Mouse (Mus musculus) induced T-regulatory cell, adult 2 months (primary cell): ENCODE data around the gene Pigl.
A peak's percentile ranks its signal among the peaks of the same experiment; 100 is the strongest.
"Not testable (repeated sequence)": the region's sequence is repeated elsewhere in the genome, so short reads cannot be mapped to it uniquely, and the experiment has no call there.

ENCODE experiments used
- DNase-seq: peaks from one replicate; pipeline ENCODE4 v3.0.0-alpha.2; 2012; ENCODE audit warnings: low read depth

Pigl gene

DNA sequence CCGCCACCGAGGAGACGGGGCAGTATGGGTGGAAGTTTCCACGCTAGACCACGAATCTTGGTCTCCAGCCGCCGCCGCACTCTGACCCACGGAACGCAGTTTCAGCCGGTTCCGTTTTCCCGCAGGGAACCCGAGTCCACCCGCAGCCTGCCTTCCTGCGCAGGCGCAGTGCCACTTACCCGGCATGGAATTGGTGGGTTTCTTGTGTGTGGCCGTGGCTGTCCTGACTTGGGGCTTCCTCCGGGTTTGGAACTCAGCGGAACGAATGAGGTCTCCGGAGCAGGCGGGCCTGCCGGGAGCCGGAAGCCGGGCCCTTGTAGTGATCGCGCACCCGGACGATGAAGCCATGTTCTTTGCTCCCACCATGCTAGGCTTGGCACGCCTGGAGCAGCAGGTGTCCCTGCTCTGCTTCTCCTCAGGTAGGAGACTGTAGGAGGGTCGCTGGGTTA, at the start of gene Pigl, which contains the start of gene Ncor1:
Pigl (plus strand) TSS at position 185 of the 449 bp plus-strand sequence.
Ncor1 (minus strand) TSS at position 266 of the 449 bp plus-strand sequence.
- peak; percentile 87 for DNase-seq

DNA sequence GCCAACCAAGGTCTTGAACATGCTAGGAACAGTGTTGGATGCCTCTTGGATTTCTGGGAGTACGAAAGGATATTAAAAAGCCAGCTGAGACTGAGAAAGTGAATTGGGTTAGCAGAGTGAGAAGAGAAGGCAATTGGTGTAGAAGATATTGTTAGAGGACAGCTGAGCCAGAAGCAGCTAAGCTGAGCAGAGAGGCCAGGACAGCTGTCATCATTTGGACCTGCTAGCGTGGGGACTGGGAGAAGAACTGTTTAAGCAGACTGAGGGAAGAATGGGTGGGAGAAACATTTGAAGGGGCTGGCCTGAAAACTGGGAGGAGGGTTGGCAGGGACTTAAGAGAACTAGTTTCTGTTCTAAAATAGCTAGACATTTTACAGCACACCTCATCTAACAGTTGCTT, 49.4 kb upstream of the Pigl start:
- no peak for DNase-seq

DNA sequence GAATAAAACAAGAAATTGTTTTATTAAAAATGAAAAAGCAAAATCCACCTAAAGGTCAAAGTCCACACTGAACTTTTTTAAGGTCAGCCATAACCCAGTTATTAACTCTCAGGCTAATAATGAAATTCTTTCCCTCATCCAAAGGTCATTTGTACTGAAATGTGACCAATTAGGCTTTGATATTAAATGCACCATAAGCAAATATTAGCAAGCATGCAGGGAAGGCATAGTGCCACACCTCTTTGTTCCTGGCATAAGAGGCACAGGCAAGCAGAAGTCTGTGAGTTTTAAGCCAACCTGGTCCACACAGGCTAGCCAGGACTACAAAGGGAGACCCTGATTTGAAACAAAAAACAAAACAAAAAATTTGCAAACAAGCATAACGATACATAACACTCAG, 48.6 kb upstream of the Pigl start:
- DNase-seq, result no peak

GRCm38 (mm10) chr11:62415026-62415425, 43.2 kb upstream of the Pigl start:
- DNase-seq, result no peak

- DNase-seq, result peak; percentile 34
Observed at GRCm38 (mm10) chr11:62424525-62424924, 33.7 kb upstream of the Pigl start.

- no peak for DNase-seq
Observed at GRCm38 (mm10) chr11:62426266-62426665, 32.0 kb upstream of the Pigl start.

GRCm38 (mm10) chr11:62427105-62427504, 31.2 kb upstream of the Pigl start:
- DNase-seq, result peak; percentile 62

GRCm38 (mm10) chr11:62432211-62432610, 26.0 kb upstream of the Pigl start:
- DNase-seq, result no peak

DNA sequence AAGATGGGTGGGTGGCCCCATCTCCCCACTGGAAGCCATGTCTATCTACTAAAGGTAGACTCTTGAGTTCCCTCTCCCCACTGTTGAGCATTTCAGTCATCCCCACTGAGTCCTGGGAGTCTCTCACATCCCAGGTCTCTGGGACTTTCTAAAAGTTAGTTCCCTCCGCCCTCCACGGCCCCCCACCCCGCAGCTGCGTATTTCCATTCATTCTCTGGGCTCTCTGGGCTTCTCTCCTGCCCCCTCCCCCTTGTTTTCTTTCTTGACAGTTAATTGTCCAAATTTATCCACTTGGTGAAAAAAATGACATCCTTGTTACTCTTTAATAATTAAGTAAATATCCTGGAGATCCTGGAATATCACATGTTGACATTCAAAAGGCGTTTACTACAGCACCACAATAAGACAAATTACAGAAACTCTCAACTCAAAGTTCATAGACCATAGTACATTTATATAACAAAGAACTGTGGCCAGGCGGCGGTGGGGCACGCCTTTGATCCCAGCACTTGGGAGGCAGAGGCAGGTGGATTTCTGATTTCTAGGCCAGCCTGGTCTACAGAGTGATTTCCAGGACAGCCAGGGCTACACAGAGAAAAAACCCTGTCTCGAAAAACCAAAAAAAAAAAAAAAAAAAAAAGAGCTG, 17.5 kb upstream of the Pigl start:
- no peak for DNase-seq

DNA sequence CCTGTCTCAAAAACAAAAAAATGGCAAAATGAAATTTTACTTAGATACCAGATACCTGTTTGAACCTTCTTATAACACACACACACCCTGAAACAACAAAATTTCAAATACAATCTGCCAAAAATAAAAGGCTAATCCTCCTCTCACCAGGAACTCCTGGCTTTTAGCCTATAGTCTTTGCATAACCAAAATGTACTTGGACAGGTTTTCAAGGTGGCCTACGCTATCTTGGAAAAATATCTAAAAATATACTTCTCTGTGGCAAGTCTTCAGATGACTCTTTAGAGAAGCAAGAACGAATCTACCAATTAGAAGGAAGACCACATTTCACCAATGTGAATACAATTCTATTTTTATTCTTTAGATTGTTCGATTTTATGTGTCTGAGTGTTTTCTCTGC, 12.5 kb upstream of the Pigl start:
- DNase-seq, result no peak

DNA sequence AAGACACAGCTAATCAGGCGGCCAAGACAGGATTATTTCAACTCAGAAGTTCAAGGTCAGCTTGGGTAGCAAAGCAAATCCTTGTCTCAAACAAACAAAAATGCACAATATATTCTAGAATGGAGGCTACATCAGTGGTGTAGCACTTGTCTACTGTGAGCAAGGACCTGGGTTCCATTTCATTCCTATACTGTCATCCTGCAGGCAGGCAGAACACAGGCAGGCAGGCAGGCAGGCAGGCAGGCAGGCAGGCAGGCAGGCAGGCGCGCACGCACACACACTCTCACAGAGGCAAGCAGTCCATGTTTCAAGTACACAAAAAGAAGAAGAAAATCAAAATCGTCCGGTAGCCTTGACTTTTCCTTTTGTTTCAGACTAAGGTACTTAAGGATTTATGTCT, 9.3 kb upstream of the Pigl start:
- DNase-seq, result no peak

DNA sequence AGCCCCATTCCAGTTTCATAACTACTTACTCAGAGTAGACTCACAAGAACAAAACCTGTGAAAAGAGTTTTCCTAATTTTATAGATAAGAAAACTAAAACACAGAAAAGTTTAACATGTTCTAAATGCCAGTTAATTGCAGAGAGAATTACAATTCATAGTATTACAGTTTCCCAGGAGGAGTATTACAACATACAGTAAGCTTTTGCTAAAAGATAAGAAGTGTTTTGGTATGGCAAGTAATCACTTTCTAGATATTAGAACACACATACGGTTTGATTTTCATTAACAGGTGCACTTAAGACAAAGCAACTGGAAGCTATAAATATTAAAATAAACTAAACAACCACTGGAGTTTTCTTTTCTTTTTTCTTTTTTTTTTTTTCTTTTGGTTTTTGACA, 3.1 kb upstream of the Pigl start:
- no peak for DNase-seq

DNA sequence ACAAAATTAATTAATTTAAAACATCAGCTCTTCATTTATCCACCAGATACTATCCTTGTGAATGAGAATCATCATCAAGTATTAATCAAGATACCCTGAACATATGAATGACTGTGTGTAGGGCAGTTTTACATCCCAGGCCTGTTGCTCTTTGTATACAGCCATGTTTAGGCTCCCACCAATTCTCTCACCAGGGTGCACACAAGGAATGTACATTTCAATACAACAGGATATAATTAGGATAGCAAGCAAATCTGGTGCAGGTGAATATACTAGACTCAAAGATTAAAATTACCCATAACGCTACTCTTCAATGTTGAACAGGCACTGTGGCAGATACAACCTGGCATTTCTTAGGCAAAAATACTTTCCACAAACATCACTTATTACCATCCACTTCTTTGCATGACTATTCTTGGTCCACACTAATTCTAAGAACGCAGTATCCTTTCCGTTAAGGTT, 2.2 kb upstream of the Pigl start:
- DNase-seq, result no peak

- peak; percentile 73 for DNase-seq
Observed at GRCm38 (mm10) chr11:62456483-62457172, 1.6 kb upstream of the Pigl start.

GRCm38 (mm10) chr11:62457241-62457890, 894 bp upstream of the Pigl start:
- DNase-seq, result peak; percentile 95

DNA sequence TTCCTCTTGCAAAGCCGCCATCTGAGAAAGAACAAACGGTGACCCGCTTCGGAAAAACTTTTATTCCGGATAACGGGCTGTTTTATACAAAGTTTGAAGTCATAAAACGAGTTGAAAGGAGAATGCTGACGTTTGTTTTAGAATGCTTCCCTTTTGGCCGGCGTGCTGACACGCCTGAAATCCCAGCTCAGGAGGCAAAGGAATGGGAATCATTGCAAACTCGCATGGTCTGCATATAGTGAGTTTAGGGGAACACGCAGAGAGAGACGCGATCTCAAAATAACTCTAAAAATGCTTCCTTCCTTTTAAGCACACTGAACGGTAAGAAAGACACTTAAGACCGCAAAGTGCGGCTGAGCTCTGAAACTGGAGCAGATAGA, 379 bp upstream of the Pigl start:
- DNase-seq, result peak; percentile 76

DNA sequence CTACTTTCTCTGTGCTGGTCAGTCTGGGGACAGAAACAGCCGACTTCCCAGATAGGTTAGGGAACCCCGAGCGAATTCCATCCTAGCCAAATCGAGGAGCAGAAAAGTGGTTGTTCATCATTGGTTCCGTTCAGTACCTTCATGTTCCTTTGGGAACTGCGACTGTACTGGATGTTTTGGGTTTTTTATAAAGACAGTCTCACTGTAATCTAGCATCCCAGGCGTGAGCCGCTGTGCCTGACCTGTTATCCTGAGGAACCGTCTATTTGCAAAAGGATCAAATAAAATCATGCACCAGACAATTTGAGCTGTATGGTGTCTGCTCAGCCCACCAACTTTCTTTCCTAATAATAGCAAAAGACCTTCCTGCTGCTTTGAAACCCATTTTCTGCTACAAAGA, 520 bp downstream of the Pigl start:
- no peak for DNase-seq

DNA sequence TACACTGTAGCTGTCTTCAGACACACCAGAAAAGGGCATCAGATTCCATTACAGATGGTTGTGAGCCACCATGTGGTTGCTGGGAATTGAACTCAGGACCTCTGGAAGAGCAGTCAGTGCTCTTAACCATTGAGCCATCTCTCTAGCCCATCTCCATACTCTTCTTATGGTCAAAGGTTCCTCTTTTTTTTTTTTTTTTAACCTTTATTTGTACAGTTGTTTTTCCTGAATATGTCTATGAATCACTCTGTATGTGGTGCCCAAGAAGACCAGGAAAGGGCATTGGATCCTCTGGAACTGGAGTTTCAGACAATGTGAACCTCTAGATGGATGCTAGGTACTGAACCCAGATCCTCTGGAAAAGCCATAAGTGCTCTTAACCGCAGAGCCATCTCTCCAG, 4.3 kb downstream of the Pigl start:
- DNase-seq, result not testable (repeated sequence)

DNA sequence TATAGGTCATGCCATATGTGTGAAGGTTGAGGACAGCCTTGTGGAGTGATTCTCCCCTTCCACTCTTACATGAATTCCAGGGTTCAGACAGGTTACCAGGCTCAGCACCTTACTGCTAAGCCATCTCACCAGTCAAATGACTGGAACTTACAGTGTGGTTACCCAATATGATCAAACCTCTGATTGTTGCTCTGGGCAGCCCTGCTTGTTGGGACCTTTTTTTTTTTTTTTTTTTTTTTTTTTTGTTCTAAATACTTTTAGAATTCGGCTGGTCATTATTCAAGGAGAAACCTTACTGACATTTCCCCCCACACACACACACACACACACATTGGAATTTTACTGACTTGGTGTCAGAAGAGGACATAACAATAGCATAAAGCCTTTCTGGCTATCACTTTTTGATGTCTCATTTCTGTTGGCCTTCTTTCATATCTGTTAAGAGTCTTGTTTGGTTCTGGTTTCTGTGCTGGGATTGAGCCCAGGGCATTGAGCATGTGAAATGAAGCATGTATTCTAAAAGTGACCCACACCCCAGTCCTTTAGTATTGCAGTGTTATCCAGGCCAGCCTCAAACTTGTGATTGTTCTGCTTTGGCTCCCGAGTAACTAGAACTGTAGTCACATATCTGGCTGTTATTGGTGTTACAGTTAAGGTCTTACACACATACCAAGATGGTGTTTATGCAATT, 5.1 kb downstream of the Pigl start:
- peak; percentile 35 for DNase-seq

GRCm38 (mm10) chr11:62464696-62465095, 6.4 kb downstream of the Pigl start:
- DNase-seq, result no peak

GRCm38 (mm10) chr11:62465849-62466248, 7.6 kb downstream of the Pigl start:
- DNase-seq, result no peak

- DNase-seq, result peak; percentile 67
Observed at GRCm38 (mm10) chr11:62466546-62466945, 8.3 kb downstream of the Pigl start.
